Mouse (Mus musculus) kidney, postnatal 36 days (tissue): Measurements from ENCODE around the gene Slc6a9.

ENCODE experiments used
- DNase-seq, 2 experiments: peaks; one replicate each; pipeline ENCODE4 v3.0.0; 2021 to 2022; ENCODE audit warnings: mixed read lengths in 2 of 2

Gene Slc6a9

GRCm38 (mm10) chr4:117882701-117883691, 48.7 kb downstream of the Slc6a9 start, which contains the start of gene B4galt2:
B4galt2 (minus strand) TSS chr4:117883487.
- peak; percentile 22 to 58 for DNase-seq

GRCm38 (mm10) chr4:117884146-117884545, 49.8 kb downstream of the Slc6a9 start:
- DNase-seq, result no peak

GRCm38 (mm10) chr4:117885093-117885492, 50.8 kb downstream of the Slc6a9 start:
- DNase-seq, result no peak

GRCm38 (mm10) chr4:117885994-117886393, 51.7 kb downstream of the Slc6a9 start:
- no peak for DNase-seq

DNA sequence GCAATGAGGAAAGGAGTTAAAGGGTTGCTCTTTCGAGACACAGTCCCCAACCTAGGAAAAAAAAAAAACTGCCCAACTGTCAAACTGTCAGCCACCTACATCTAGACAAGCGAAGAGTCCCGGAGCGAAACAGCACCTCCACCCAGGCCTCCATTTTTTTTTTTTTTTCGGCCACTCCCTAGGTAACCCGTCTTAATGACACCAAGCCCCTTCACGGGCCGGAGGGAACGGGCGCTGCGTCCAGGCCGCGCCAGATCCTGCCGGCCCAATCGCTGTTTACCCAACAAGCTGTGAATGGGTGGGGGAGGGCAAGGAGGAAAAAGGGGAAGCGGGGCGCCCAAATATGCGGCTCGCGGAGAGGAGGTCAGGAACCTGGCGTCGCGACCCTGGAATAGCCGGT, 52.3 kb downstream of the Slc6a9 start:
- DNase-seq, result peak; percentile 36 to 54

GRCm38 (mm10) chr4:117887133-117887532, 52.8 kb downstream of the Slc6a9 start, which contains the start of gene Atp6v0b:
Atp6v0b (minus strand) TSS chr4:117887333.
- peak; percentile 97 to 99 for DNase-seq

DNA sequence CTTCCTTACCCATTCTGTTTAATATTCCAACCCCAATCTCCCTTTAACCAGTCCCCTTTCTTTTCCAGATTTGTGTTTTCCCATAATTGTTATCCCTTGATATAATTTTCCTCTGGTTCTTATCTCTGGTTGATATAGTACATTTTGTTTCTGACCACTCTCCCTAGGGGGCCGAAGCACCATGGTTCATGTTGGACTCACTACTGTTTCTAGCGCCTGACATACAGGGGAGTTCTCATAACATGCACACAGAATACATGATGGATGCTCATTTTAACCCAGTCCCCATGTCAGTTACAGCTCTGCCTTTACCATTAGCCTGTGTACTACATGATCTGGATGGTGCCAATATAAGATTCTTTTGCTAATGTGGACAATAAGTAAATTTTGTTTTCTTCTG, 53.6 kb downstream of the Slc6a9 start:
- no peak for DNase-seq

- no peak for DNase-seq
These were observed 55.2 kb downstream of the Slc6a9 start for GRCm38 (mm10) chr4:117889471-117889870.

- DNase-seq, result no peak
These were observed 55.7 kb downstream of the Slc6a9 start for GRCm38 (mm10) chr4:117890031-117890430.

GRCm38 (mm10) chr4:117890750-117891149, 56.4 kb downstream of the Slc6a9 start:
- DNase-seq, result no peak

GRCm38 (mm10) chr4:117891738-117892161, 57.4 kb downstream of the Slc6a9 start, which contains the start of gene Dph2:
Dph2 (minus strand) TSS chr4:117892032.
- DNase-seq, result peak; percentile 89 to 92

- peak; percentile 59 to 90 for DNase-seq
These were observed 59.1 kb downstream of the Slc6a9 start for GRCm38 (mm10) chr4:117893376-117893775.

GRCm38 (mm10) chr4:117894601-117895000, 60.3 kb downstream of the Slc6a9 start:
- DNase-seq, result no peak

- no peak for DNase-seq
These were observed 61.0 kb downstream of the Slc6a9 start for GRCm38 (mm10) chr4:117895339-117895738.

DNA sequence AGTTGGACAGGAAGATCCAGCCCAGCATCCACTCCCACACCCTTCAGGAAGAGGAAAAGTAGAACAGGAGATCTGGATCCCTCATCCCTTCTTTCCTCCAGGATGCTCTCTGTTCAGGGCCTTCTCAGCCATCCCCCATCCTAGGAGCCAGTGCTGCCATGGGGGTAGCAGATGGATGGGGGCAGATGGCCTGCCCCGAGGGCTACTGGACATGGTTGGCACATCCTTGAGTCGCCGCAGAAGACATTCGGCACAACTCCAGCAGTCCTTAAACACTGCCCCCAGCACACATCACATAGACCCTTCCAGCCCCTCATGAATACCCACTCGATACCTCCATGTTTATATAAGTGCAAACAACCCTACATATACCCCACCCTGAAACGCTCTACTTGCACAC, 61.7 kb downstream of the Slc6a9 start:
- DNase-seq, result no peak

DNA sequence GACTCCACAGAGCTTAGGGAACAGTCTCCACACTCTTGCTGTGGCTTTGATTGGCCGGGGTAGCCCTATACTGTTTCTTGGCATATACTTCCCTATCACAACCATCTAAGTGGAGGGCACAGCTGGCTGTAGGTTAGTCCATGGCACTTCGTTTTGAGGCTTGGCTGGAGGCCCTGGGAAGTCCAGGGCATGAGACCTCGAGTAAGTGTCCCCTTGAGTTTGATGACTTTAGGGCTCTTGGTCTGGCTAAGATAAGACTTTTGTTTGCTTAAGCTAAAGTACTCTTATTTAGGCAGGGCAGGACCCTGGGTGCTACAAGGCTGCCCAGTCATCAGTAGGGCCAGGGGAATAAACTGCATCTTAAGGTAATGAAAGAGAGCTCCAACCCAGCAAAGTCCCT, 63.8 kb downstream of the Slc6a9 start:
- no peak for DNase-seq

DNA sequence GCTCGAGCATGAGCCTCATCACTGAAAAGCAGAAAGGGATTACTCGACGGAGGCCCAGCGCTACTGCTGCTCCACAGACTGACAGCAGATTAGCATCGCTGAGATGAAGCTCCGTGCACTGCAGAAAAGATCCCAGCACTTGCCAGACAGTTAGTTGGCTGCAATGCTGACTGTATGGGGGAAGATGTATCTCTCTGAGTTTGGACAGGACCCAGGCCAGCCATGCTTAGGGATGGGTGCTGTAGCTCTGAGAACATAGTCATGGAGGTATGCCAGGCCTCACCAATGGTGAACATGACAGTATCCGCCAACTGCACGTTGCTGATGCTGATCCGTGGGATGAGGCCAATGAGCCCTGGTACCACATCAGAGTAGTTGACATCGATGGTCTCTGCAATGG, 69.8 kb downstream of the Slc6a9 start:
- DNase-seq, result no peak

DNA sequence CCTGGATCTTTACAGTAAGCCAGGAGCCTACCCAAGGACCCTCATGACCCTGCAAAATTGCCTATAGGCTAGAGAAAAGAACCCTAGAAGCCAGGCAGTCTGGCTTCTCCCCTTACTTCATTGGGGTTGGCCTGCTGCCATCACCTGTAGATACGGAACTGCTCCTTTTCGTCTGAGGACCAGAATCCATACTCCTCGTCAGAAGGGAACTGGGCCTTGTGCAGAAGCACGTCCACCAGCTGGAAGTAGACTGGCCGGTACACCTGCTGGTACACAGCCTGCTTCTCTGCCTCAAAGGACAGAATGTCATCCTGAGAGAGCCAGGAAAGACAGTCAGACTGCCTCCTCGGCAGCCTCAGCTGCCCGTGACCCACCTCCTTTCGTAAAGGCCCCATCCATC, 70.5 kb downstream of the Slc6a9 start:
- DNase-seq, result no peak

- peak in 1 of 2 experiments; percentile 24 for DNase-seq
These were observed 71.9 kb downstream of the Slc6a9 start for GRCm38 (mm10) chr4:117906196-117906595.

DNA sequence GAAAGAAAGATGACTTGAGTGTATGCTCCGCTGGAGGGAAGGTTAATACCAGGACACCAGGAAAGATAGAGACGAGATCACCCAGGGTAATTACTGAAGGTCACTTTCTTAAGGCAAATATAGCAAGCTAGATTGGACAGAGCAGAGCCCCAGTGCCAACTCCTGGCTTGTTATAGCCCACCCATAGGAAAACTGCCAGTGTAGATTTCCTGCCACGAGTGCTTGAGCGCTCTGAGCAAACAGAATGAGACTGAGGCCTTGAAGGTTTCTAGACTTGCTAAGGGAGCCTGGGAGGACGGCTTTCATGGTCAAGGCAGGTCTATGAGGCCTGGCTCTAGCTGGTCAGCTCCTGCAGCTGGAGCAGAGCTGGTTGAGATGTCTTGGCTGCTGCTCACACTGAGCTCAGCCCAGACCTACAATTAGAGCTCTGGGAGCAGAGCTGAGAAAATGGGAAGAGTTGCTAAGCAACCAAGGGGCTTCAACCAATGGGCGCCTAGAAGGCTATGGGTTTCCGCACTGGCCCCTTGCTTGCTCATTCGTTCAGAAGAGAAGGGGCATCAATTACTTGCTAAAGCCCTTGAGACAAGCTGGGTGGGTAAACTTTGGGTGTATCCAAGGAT, 74.6 kb downstream of the Slc6a9 start:
- no peak for DNase-seq

- DNase-seq, result no peak
These were observed 77.8 kb downstream of the Slc6a9 start for GRCm38 (mm10) chr4:117912131-117912561.

- no peak for DNase-seq
These were observed 78.5 kb downstream of the Slc6a9 start for GRCm38 (mm10) chr4:117912685-117913273.

- DNase-seq, result peak; percentile 77 to 85
These were observed 79.1 kb downstream of the Slc6a9 start for GRCm38 (mm10) chr4:117913421-117913820.
